Mouse (Mus musculus) midbrain, embryonic 16.5 days (tissue): ENCODE measurements around the gene Tab1. TPM values are rescaled to one million over a fixed set of nuclear protein-coding genes. Genes with fewer than 3 reads are reported as not detected.

ENCODE experiments used
- ATAC-seq: fragments of 200-750 bp; cut with Nextera tagmentation; 2 replicates; pipeline ENCODE4 v1.8.0; 2017; ENCODE audit warnings: moderate TSS enrichment
- H3K27ac ChIP-seq: fragments of 300-500 bp; sonication (generic); 2 replicates; pipeline ENCODE4 v1.5.1; 2014; ENCODE audit warnings: mild to moderate bottlenecking, low read length, mixed read lengths
- H3K27me3 ChIP-seq: fragments of 300-500 bp; sonication (generic); 2 replicates; pipeline ENCODE4 v1.6.1; 2014; ENCODE audit warnings: low read depth, low read length, mixed read lengths; ENCODE audit not compliant: control insufficient read depth, insufficient read depth
- H3K36me3 ChIP-seq: fragments of 300-500 bp; sonication (generic); 2 replicates; pipeline ENCODE4 v1.6.1; 2014; ENCODE audit warnings: mild to moderate bottlenecking, low read length, moderate library complexity, mixed read lengths; ENCODE audit not compliant: control insufficient read depth, insufficient read depth
- H3K4me1 ChIP-seq: fragments of 300-500 bp; sonication (generic); 2 replicates; pipeline ENCODE4 v1.6.1; 2014; ENCODE audit warnings: mild to moderate bottlenecking, low read length, mixed read lengths; ENCODE audit not compliant: control insufficient read depth, insufficient read depth
- H3K4me2 ChIP-seq: fragments of 300-500 bp; sonication (generic); 2 replicates; pipeline ENCODE4 v1.6.1; 2014; ENCODE audit warnings: mild to moderate bottlenecking, low read length, mixed read lengths
- H3K4me3 ChIP-seq: fragments of 300-500 bp; sonication (generic); 2 replicates; pipeline ENCODE4 v1.5.1; 2014; ENCODE audit warnings: low read depth, mild to moderate bottlenecking, low read length, moderate library complexity, mixed read lengths
- H3K9ac ChIP-seq: fragments of 300-500 bp; sonication (generic); 2 replicates; pipeline ENCODE4 v1.6.1; 2014; ENCODE audit warnings: low read depth, low read length, mixed read lengths
- H3K9me3 ChIP-seq: fragments of 300-500 bp; sonication (generic); replicated peaks from 2 replicates; pipeline ENCODE4 v1.6.1; 2014; ENCODE audit warnings: mild to moderate bottlenecking, low read length, mixed read lengths; ENCODE audit not compliant: control insufficient read depth, poor library complexity, severe bottlenecking
- WGBS: fragments of 180-500 bp; shearing (Covaris S2); extraction: QIAGEN DNeasy Blood & Tissue Kit; methylation state at CpG from one replicate; pipeline ENCODE4 v1.1.7; 2014; 5-methylcytosine and 5-hydroxymethylcytosine counted together
- polyA plus RNA-seq: library from polyadenylated mRNA; unstranded; fragments of >200 nt; fragmentation: Nextera tagmentation; extraction: Ambion mirVana; gene quantifications from 2 replicates; pipeline ENCODE4 v1.2.1, GENCODE M21; 2015

Gene Tab1
- polyA plus RNA-seq, 1 experiment from 2014 or later = 35.9 TPM

GRCm38 (mm10) chr15:80149517-80149916 is 16.6 kb downstream of the Tab1 start:
- Histone ChIP-seq H3K4me2 (no peak overlapping the region), H3K4me1 (peaks cover 4% of the 10 kb centered on the region; the same call in 1 of the 2 replicates), H3K27ac (no peak overlapping the region), H3K9ac (no peak overlapping the region), H3K4me3 (no peak overlapping the region), H3K9me3 (no peaks in the 10 kb centered on the region), H3K27me3 (no peaks in the 10 kb centered on the region), H3K36me3 (0 out of 2 replicates have a peak, but pooled peaks cover 2% of the 10 kb centered on the region)
- whole genome bisulfite sequencing = 92% methylated on average over 7 of the region's 7 CpGs
- no peak for ATAC-seq

DNA sequence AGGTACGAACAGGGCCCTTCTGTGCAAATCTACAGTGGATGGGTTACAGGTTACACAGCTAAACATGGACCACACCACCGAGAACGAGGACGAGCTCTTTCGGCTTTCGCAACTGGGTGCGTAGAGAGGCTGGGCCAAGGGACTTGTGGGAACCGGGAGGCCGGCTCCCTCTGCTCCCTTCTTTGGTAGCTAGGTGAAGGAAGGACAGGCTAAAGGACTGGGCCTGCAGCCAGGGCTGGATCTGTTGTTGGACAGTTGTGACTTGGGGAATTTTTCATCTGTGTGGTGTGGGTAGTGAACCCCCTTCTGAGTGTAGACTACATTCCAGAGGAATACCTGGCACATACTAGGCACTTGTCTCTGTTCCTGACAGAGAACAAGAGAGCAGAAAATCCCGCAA is 19.7 kb downstream of the Tab1 start:
- no peaks in the 10 kb centered on the region for H3K27me3 ChIP-seq
- no peak overlapping the region for H3K4me3 ChIP-seq
- peaks cover 9% of the 10 kb centered on the region for H3K36me3 ChIP-seq
- no peak overlapping the region for H3K27ac ChIP-seq
- no peak overlapping the region for H3K4me2 ChIP-seq
- H3K9ac ChIP-seq = no peak overlapping the region
- H3K9me3 ChIP-seq = no peaks in the 10 kb centered on the region
- no peaks in the 10 kb centered on the region for H3K4me1 ChIP-seq
- ATAC-seq = no peak
- WGBS = 97% methylated on average over 10 of the region's 10 CpGs

DNA sequence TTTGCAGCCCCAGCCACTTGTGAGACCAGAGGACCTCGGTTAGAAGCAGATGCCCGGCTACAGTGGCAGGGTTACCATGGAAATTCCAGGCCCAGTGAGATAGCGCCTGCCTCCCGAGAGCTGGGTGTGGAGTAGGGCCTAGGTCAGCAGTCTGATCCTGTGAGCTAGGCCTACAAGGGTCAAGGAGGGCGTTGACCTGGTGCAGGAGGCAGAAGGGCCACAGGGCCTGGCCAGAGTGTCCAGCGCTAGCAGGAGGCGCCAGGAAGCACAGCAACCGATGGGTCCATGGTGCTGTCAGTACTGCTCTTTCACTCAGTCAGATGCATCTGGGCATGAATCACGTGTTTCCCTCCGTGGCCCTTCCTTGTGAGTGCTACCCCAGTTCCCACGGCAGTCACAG is 20.8 kb downstream of the Tab1 start:
- H3K9me3 ChIP-seq = no peaks in the 10 kb centered on the region
- 80% methylated on average over 11 of the region's 11 CpGs for WGBS
- no peak overlapping the region for H3K4me3 ChIP-seq
- H3K4me1 ChIP-seq = no peaks in the 10 kb centered on the region
- no peak for ATAC-seq
- no peaks in the 10 kb centered on the region for H3K27me3 ChIP-seq
- no peak overlapping the region for H3K4me2 ChIP-seq
- peaks cover 12% of the 10 kb centered on the region for H3K36me3 ChIP-seq
- no peak overlapping the region for H3K27ac ChIP-seq
- no peak overlapping the region for H3K9ac ChIP-seq

DNA sequence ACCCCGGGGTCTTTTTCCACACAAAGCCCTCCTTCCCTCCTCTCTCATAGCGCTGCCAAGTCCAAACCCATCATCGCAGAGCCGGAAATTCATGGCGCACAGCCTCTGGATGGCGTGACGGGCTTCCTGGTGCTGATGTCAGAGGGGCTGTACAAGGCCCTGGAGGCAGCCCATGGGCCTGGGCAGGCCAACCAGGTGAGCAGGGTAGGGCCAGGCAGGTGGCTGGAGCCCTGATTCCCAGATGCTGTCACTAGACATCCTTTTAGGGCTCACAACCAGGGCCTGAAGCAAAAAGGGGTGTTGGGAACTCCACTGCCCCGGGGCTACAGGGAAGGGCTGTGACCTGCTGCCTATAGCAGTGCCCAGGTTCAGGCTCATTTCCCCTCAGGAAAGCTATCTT is 22.8 kb downstream of the Tab1 start:
- ATAC-seq = no peak
- Histone ChIP-seq H3K9me3 (no peaks in the 10 kb centered on the region), H3K36me3 (peaks cover 24% of the 10 kb centered on the region), H3K9ac (no peak overlapping the region), H3K4me2 (no peak overlapping the region), H3K4me3 (no peak overlapping the region), H3K27ac (no peak overlapping the region), H3K4me1 (no peaks in the 10 kb centered on the region), H3K27me3 (no peaks in the 10 kb centered on the region)
- 94% methylated on average over 8 of the region's 8 CpGs for whole genome bisulfite sequencing

- ATAC-seq = no peak
- Histone ChIP-seq H3K27me3 (no peaks in the 10 kb centered on the region), H3K4me1 (no peaks in the 10 kb centered on the region), H3K9me3 (no peaks in the 10 kb centered on the region), H3K9ac (no peak overlapping the region), H3K4me2 (no peak overlapping the region), H3K36me3 (peaks cover 33% of the 10 kb centered on the region), H3K4me3 (no peak overlapping the region), H3K27ac (no peak overlapping the region)
- WGBS = 94% methylated on average over 22 of the region's 22 CpGs
Observed at GRCm38 (mm10) chr15:80157197-80157943, 24.4 kb downstream of the Tab1 start.

GRCm38 (mm10) chr15:80158001-80158706 is 25.2 kb downstream of the Tab1 start:
- ATAC-seq = no peak
- H3K9ac ChIP-seq = no peak overlapping the region
- 83% methylated on average over 5 of the region's 5 CpGs for WGBS

DNA sequence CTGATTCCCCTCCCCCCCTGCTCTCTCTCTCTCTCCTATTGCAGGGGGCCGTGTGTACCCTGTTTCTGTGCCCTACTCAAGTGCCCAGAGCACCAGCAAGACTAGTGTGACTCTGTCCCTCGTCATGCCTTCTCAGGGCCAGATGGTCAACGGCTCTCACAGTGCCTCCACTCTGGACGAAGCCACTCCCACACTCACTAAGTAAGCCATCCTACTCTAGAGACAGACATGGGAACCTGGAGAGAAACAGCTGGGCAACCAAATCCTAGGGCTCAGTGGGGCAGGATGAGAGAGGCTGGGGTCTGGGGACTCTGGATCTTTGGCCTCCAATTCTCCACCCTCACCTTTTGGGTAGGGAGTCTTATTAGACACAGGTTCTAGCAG is 25.8 kb downstream of the Tab1 start:
- H3K9me3 ChIP-seq = no peaks in the 10 kb centered on the region

More at GRCm38 (mm10) chr15:80158001-80158706, 25.2 kb downstream of the Tab1 start:
- no peak overlapping the region for H3K27ac ChIP-seq
- H3K4me2 ChIP-seq = no peak overlapping the region
- H3K36me3 ChIP-seq = peaks cover 33% of the 10 kb centered on the region
- H3K4me1 ChIP-seq = no peaks in the 10 kb centered on the region
- no peak overlapping the region for H3K4me3 ChIP-seq
- H3K27me3 ChIP-seq = no peaks in the 10 kb centered on the region
- H3K9me3 ChIP-seq = no peaks in the 10 kb centered on the region

DNA sequence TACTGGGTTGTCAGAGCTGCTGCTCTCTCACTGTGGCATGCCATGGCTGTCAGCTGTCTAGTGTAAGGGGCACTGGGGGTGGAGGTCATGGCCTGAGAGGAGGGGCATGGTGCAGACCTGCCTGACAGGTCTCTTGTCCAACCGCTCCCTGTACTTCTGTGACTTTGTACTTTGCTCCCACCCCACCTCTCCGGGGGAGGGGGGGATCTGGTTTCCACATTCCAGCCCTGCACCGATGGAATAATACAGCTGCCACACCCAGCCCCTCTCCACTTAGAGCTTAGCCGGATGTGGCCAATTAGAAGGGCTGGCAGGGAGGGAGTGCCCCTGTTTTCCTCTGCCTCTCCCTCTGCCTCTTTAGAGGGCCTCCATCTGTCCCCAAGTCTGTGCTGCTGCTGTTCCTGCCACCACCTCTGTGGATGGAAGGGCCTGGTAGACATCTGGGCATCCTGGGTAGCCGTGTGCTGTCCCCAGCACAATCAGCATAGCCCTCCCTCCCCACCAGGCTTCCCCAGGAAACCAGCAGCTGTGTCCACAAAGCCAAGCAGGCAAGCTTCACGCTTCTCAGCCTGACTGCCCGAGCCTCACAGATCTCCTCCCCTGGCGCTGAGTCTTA is 26.5 kb downstream of the Tab1 start:
- Histone ChIP-seq H3K27me3 (no peaks in the 10 kb centered on the region), H3K4me1 (no peaks in the 10 kb centered on the region), H3K4me2 (no peak overlapping the region), H3K9ac (no peak overlapping the region), H3K27ac (no peak overlapping the region), H3K9me3 (no peaks in the 10 kb centered on the region), H3K36me3 (peaks cover 33% of the 10 kb centered on the region), H3K4me3 (no peak overlapping the region)
- 55% methylated on average over 8 of the region's 8 CpGs for WGBS
- ATAC-seq = no peak

More for the DNA sequence above, 25.8 kb downstream of the Tab1 start:
- H3K4me1 ChIP-seq = no peaks in the 10 kb centered on the region
- H3K9ac ChIP-seq = no peak overlapping the region
- H3K36me3 ChIP-seq = peaks cover 33% of the 10 kb centered on the region
- H3K4me3 ChIP-seq = no peak overlapping the region
- ATAC-seq = no peak
- H3K27ac ChIP-seq = no peak overlapping the region
- 62% methylated on average over 4 of the region's 4 CpGs for WGBS
- no peaks in the 10 kb centered on the region for H3K27me3 ChIP-seq
- no peak overlapping the region for H3K4me2 ChIP-seq

DNA sequence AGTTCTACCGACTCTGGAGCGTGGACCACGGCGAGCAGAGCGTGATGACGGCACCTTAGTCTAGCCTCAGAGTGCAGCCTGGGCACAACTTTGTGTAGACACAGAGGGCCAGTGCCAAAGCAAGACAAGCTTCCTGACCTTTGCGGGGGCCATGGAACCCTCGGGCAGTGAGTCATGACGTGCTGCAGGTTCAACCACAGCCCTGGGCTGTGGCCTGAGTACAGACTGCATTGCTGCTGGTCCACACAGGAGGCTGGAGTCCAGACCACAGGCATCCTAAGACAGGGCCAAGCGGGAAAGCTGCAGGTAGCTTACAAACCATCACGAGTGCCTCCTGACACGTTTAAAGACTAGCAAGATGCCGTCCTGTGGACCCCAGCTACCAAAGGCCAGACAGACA is 27.3 kb downstream of the Tab1 start:
- 88% methylated on average over 13 of the region's 13 CpGs for WGBS
- no peak overlapping the region for H3K4me2 ChIP-seq
- H3K27ac ChIP-seq = no peak overlapping the region
- H3K9me3 ChIP-seq = no peaks in the 10 kb centered on the region
- no peaks in the 10 kb centered on the region for H3K4me1 ChIP-seq
- H3K9ac ChIP-seq = no peak overlapping the region
- peaks cover 33% of the 10 kb centered on the region for H3K36me3 ChIP-seq
- no peak for ATAC-seq
- H3K27me3 ChIP-seq = no peaks in the 10 kb centered on the region
- no peak overlapping the region for H3K4me3 ChIP-seq
